Mouse (Mus musculus) ES-Bruce4 (cell line): ENCODE measurements at regions not wholly inside any gene's neighbourhood (a gene's known extent, or its start where the extent isn't known, plus 50 kb on each side); places are given as distances from the start of the nearest gene placed in this dataset.

Experiments
- H3K27ac ChIP-seq: 2 replicates; pipeline ENCODE4 v1.5.1; 2012; ENCODE audit warnings: low read length, inconsistent platforms; ENCODE audit not compliant: insufficient read depth
- H3K27me3 ChIP-seq: 2 replicates; pipeline ENCODE4 v1.6.1; 2012; ENCODE audit warnings: mild to moderate bottlenecking, low read length, inconsistent platforms; ENCODE audit not compliant: control insufficient read depth, poor library complexity, insufficient read depth, severe bottlenecking
- H3K36me3 ChIP-seq: 2 replicates; pipeline ENCODE4 v1.6.1; 2012; ENCODE audit warnings: inconsistent platforms, mild to moderate bottlenecking, low read length, moderate library complexity; ENCODE audit not compliant: control insufficient read depth, poor library complexity, insufficient read depth, severe bottlenecking
- H3K4me1 ChIP-seq: one replicate; pipeline ENCODE4 v1.8.1; 2011; ENCODE audit warnings: low read length; ENCODE audit not compliant: control insufficient read depth, insufficient read depth
- H3K4me3 ChIP-seq: 2 replicates; pipeline ENCODE4 v1.5.1; 2011; ENCODE audit warnings: low read depth, mild to moderate bottlenecking, low read length
- H3K9ac ChIP-seq: 2 replicates; pipeline ENCODE4 v1.6.1; 2012; ENCODE audit warnings: low read depth, mild to moderate bottlenecking, inconsistent platforms; ENCODE audit not compliant: poor library complexity, severe bottlenecking
- H3K9me3 ChIP-seq: replicated peaks from 2 replicates; pipeline ENCODE4 v1.6.1; 2012; ENCODE audit warnings: mild to moderate bottlenecking, low read length, inconsistent platforms; ENCODE audit not compliant: control insufficient read depth, poor library complexity, insufficient read depth, severe bottlenecking
- CTCF ChIP-seq: IDR thresholded peaks from one replicate; pipeline ENCODE4 v1.8.1; 2011; ENCODE audit warnings: low read depth, low read length
- EP300 ChIP-seq: IDR thresholded peaks from 2 replicates; pipeline ENCODE4 v1.6.1; 2011; ENCODE audit warnings: low read depth, low read length; ENCODE audit not compliant: insufficient read depth
- POLR2A ChIP-seq: IDR thresholded peaks from one replicate; pipeline ENCODE4 v1.8.1; 2011; ENCODE audit warnings: low read length; ENCODE audit not compliant: insufficient read depth

- no peak overlapping the region for H3K4me3 ChIP-seq
- no peak overlapping the region for H3K9ac ChIP-seq
- no peak overlapping the region for H3K27ac ChIP-seq
- TF ChIP-seq POLR2A, result no peak
- no peak for TF ChIP-seq CTCF
- TF ChIP-seq EP300, result 0 out of 2 replicates have a peak, but pooled peaks have one; percentile 34
- H3K4me1 ChIP-seq, result no peaks in the 10 kb centered on the region
- H3K9me3 ChIP-seq, result no peaks in the 10 kb centered on the region
- H3K36me3 ChIP-seq, result no peaks in the 10 kb centered on the region
- no peaks in the 10 kb centered on the region for H3K27me3 ChIP-seq
Measured at GRCm38 (mm10) chr7:129965281-129966051, 373.8 kb downstream of the Wdr11 start.

- Histone ChIP-seq H3K4me3 (no peak overlapping the region), H3K4me1 (no peaks in the 10 kb centered on the region), H3K9ac (no peak overlapping the region), H3K27ac (no peak overlapping the region), H3K27me3 (no peaks in the 10 kb centered on the region), H3K36me3 (no peaks in the 10 kb centered on the region), H3K9me3 (no peaks in the 10 kb centered on the region)
- TF ChIP-seq CTCF, result no peak
Measured at GRCm38 (mm10) chr7:129966771-129967170, 375.1 kb downstream of the Wdr11 start.

- Histone ChIP-seq H3K36me3 (no peaks in the 10 kb centered on the region), H3K4me3 (no peak overlapping the region), H3K27ac (no peak overlapping the region), H3K4me1 (no peaks in the 10 kb centered on the region), H3K9me3 (peaks cover 5% of the 10 kb centered on the region), H3K27me3 (no peaks in the 10 kb centered on the region), H3K9ac (no peak overlapping the region)
- no peak for TF ChIP-seq CTCF
- no peak for TF ChIP-seq POLR2A
- TF ChIP-seq EP300, result no peak
Measured at GRCm38 (mm10) chr7:129970201-129970600, 378.5 kb downstream of the Wdr11 start.

- TF ChIP-seq POLR2A, result no peak
- no peak for TF ChIP-seq CTCF
- TF ChIP-seq EP300, result no peak
Measured at GRCm38 (mm10) chr7:129974206-129974605, 382.5 kb downstream of the Wdr11 start.

GRCm38 (mm10) chr7:129974837-129975236, 383.2 kb downstream of the Wdr11 start:
- TF ChIP-seq CTCF, result no peak
- no peak overlapping the region for H3K27ac ChIP-seq

More at GRCm38 (mm10) chr7:129974206-129974605, 382.5 kb downstream of the Wdr11 start:
- H3K4me1 ChIP-seq, result no peaks in the 10 kb centered on the region
- peaks cover 6% of the 10 kb centered on the region for H3K9me3 ChIP-seq
- no peaks in the 10 kb centered on the region for H3K27me3 ChIP-seq
- H3K9ac ChIP-seq, result no peak overlapping the region
- no peaks in the 10 kb centered on the region for H3K36me3 ChIP-seq
- no peak overlapping the region for H3K4me3 ChIP-seq
- H3K27ac ChIP-seq, result no peak overlapping the region

GRCm38 (mm10) chr7:129975781-129976514, 384.3 kb downstream of the Wdr11 start:
- no peak for TF ChIP-seq EP300
- Histone ChIP-seq H3K27me3 (no peaks in the 10 kb centered on the region), H3K9me3 (peaks cover 6% of the 10 kb centered on the region), H3K9ac (no peak overlapping the region), H3K27ac (no peak overlapping the region), H3K4me1 (no peaks in the 10 kb centered on the region), H3K4me3 (no peak overlapping the region), H3K36me3 (no peaks in the 10 kb centered on the region)

More at GRCm38 (mm10) chr7:129974837-129975236, 383.2 kb downstream of the Wdr11 start:
- Histone ChIP-seq H3K36me3 (no peaks in the 10 kb centered on the region), H3K9me3 (peaks cover 6% of the 10 kb centered on the region), H3K27me3 (no peaks in the 10 kb centered on the region), H3K4me1 (no peaks in the 10 kb centered on the region), H3K9ac (no peak overlapping the region), H3K4me3 (peak overlapping the region; percentile 52)
